Mouse (Mus musculus): ENCODE results near the gene Hipk3. TPM values are rescaled to one million over a fixed set of nuclear protein-coding genes. Genes with fewer than 3 reads are reported as not detected.

The Hipk3 gene
- total RNA-seq, 2 experiments from 2014 or later, result 209 to 220 TPM

Small RNA genes within 50 kb of the gene (microRNA-seq; reads per million reads assigned to microRNA genes)
- gene Mir1902, result 0 to 1.1 reads per million in 2 experiments

Other genes starting within 250 kb of the Hipk3 start
- gene D430041D05Rik, start 83.4 kb downstream of the Hipk3 start, total RNA-seq (2021), result under 1 TPM; 0.07 to 0.08 TPM
- gene Cstf3, start 96.1 kb upstream of the Hipk3 start, total RNA-seq (2021), result 10 to 100 TPM; 11.5 to 12.9 TPM
- 1 to 10 TPM; 6.8 to 7.2 TPM for gene Tcp11l1, start 217.7 kb upstream of the Hipk3 start, total RNA-seq (2021)
- gene Pin1rt1, start 221.9 kb upstream of the Hipk3 start, total RNA-seq (2021), result not detected
- 1 to 10 TPM; 1.6 to 1.8 TPM for gene Depdc7, start 248.4 kb upstream of the Hipk3 start, total RNA-seq (2021)